Mouse (Mus musculus): ENCODE data around the gene March11.
A peak's percentile ranks its signal among the peaks of the same experiment; 100 is the strongest.

Gene March11

DNA sequence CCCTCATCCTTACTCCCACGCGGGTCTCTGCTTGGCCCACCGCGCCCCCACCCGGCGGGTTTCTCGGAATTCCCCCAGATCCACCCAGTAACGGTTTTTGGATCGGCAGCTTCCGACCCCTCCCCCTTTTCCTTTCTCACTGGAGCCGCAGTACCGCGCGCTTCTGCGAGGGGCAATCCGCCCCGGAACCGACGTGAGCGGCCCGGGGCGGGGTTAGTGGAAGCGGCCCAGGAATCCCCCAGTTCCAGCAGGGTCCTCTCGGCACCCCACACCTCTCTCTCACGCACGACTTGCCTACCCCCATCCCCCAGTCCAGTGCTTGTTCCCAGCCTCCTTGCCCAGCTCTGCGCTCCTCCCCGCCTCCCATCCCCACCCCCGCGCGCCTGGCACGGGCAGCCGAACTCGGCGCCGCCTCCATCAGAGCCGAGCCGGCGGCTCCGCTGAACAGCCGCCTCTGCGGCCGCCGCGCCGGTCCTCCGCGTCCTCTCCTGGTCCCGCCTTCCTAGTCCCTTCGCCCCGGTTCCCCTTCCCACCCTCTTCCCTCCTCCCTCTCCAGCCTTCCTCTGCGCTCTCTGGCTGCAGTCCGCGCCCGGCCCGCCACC lies at the start of gene March11:
Gene March11, plus strand, starts transcription at position 420 of the 602 bp plus-strand sequence.
- DNase-seq: no peak

- DNase-seq: no peak
These were observed 46.5 kb upstream of the March11 start for GRCm38 (mm10) chr15:26262336-26262735.

- no peak for DNase-seq
These were observed 39.3 kb upstream of the March11 start for GRCm38 (mm10) chr15:26269596-26269995.

GRCm38 (mm10) chr15:26276035-26276511 lies 32.8 kb upstream of the March11 start:
- no peak for DNase-seq

DNA sequence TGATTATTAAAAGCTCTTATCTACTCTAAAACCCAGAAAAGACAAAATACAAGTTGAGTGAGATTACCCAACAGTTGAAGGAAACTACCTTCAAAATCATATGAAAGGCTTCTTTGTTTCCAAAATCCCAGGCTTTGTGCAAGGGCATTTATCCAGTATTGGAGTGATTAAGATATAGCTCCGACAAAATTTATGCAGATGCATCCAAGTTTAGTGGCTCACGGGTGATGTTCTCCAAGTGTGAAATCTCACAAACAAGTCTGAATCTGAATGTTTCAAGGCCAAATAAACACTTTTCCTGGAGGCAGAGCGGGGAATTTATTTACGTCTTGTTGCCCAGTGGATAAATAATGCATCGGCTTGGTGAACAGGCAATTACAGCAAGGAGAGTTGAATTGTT lies 32.2 kb upstream of the March11 start:
- no peak for DNase-seq

GRCm38 (mm10) chr15:26291871-26292270 lies 17.0 kb upstream of the March11 start:
- no peak for DNase-seq

- no peak for DNase-seq
These were observed 16.0 kb upstream of the March11 start for GRCm38 (mm10) chr15:26292811-26293210.

- DNase-seq: no peak
These were observed 15.6 kb upstream of the March11 start for GRCm38 (mm10) chr15:26293215-26293614.

GRCm38 (mm10) chr15:26298668-26299067 lies 10.2 kb upstream of the March11 start:
- DNase-seq: no peak

DNA sequence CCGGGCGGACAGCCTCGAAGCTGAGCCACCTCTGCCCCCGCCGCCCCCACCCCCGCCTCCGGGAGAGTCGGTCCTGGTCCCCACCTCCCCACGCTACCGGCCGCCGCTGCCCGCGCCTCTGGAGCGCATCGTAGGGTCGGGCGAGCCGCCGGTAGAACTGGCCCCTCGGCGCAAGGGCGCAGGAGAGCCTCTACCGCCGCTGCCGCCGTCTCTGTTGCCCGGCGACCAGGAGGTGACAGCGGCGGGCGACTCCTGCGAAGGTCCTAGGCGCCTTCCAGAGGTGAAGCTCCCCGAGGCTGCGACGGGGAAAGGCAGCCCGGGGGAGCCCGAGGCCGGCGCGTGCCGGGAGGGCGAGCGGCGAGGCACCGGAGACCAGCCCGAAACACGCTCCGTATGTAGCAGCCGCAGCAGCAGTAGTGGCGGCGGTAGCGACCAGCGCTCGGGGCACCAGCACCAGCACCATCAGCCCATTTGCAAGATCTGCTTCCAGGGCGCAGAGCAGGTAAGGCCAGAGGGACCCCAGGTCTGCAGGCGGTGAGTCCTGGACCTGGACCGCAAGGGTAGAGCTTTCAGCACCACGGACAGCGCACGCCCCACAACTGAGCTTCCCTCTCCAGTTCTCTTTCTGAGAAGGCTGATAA lies 563 bp downstream of the March11 start:
- no peak for DNase-seq

DNA sequence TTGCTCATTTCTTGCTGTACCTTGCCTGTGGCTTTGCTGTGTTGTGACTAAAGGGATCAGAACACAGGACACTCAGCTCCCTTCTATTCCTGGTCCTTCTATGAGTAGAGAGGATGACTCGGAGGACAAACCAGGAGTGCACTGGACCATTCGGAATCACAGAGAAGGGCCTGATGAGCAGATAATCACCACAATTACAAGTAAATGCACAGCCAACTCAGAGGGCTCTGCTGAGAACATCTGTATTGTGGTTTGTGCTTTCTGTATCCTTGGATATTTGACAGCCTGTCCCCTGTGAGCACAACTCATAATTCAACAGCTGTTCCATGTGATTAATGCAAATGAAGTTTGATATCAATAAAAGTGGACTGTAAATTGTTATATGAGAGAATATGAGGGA lies 11.0 kb downstream of the March11 start:
- DNase-seq: peak; percentile 56

DNA sequence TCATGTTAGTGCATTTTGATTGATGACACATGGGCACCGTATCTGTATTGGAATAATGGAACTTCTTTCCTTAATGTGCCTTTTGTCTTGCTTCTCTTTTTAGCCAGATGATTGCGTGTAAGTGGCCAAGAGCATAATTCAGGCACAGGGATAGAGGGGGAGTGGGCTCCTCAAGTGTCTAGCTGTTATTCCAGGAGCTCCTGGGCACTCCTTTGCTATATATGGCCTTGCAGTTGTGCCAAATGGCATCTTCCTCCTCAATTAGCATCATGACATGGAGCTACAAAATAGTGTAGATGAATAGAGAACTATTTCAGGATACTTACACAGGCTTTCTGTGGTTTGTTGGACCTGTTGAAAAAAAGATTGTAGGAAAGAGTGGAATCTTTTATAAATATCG lies 11.6 kb downstream of the March11 start:
- peak; percentile 18 for DNase-seq

- DNase-seq: peak; percentile 21
These were observed 14.0 kb downstream of the March11 start for GRCm38 (mm10) chr15:26322804-26323203.

DNA sequence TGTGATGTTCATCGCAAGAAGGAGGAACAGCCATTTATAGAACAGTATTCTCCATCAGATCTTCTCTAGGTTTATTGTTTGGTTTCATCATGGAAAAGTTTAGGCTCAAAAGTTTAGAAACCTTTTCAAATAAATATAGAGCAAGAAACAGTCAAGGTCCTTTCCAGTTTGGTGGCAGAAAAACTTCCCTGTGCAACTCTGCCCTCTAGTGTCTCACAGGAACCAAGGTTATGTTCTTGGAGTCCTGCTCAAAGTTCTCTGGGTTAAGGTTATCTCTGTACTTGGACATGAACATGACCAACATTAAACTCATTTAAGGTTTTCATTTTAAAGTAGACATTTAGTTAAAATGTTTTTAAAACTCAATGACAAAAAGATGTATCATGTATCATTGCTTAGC lies 18.3 kb downstream of the March11 start:
- no peak for DNase-seq

- DNase-seq: no peak
These were observed 26.9 kb downstream of the March11 start for GRCm38 (mm10) chr15:26335791-26336190.

- no peak for DNase-seq
These were observed 28.9 kb downstream of the March11 start for GRCm38 (mm10) chr15:26337775-26338174.

GRCm38 (mm10) chr15:26338343-26338742 lies 29.5 kb downstream of the March11 start:
- DNase-seq: no peak

DNA sequence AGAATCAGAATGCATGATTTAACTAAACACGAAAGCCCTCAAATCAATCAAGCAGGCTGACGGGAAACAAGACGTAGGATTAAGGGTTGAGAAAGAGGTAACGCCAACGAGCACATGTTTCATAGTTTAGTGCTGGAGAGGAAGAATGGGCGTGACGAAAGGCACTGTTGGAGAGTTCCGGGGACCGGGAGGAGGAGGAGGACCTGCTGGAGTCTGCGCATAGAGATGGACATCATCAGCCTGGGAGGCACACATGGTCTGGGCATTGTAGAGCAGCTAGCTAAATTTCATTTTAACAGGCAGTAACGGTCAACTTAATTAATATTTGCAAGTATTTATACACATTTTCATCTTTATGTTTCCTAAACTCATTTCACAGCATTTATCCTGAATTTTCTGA lies 31.6 kb downstream of the March11 start:
- DNase-seq: no peak

GRCm38 (mm10) chr15:26340966-26341365 lies 32.1 kb downstream of the March11 start:
- DNase-seq: no peak

- DNase-seq: peak; percentile 34
These were observed 35.5 kb downstream of the March11 start for GRCm38 (mm10) chr15:26344329-26344728.

- peak; percentile 82 for DNase-seq
These were observed 44.8 kb downstream of the March11 start for GRCm38 (mm10) chr15:26353656-26354055.

GRCm38 (mm10) chr15:26365344-26365743 lies 56.5 kb downstream of the March11 start:
- peak; percentile 91 for DNase-seq

GRCm38 (mm10) chr15:26366511-26366910 lies 57.7 kb downstream of the March11 start:
- no peak for DNase-seq

GRCm38 (mm10) chr15:26373759-26374158 lies 64.9 kb downstream of the March11 start:
- no peak for DNase-seq

DNA sequence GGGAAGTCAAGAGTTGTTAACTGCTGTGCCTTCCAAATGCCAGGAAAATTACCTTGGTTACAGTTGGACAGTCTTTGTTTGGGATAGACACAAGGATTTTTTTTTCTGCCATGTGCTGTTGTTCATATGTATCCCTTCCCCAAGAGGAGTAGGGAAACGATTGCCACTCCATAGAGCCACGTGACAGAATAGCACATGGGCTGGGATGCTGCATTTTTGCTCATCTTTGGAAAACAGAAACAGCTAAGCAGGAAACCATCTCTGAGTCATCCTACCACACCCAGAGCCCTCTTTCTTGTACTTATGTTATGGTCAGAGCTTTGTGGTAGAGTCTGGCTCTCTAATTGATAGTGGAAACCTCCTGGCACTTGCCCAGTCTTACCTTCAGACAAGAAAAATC lies 65.4 kb downstream of the March11 start:
- DNase-seq: no peak
